Mouse (Mus musculus): ENCODE data around the gene Nicn1.
"Not testable (repeated sequence)": the region's sequence is repeated elsewhere in the genome, so short reads cannot be mapped to it uniquely, and the experiment has no call there.

DNA sequence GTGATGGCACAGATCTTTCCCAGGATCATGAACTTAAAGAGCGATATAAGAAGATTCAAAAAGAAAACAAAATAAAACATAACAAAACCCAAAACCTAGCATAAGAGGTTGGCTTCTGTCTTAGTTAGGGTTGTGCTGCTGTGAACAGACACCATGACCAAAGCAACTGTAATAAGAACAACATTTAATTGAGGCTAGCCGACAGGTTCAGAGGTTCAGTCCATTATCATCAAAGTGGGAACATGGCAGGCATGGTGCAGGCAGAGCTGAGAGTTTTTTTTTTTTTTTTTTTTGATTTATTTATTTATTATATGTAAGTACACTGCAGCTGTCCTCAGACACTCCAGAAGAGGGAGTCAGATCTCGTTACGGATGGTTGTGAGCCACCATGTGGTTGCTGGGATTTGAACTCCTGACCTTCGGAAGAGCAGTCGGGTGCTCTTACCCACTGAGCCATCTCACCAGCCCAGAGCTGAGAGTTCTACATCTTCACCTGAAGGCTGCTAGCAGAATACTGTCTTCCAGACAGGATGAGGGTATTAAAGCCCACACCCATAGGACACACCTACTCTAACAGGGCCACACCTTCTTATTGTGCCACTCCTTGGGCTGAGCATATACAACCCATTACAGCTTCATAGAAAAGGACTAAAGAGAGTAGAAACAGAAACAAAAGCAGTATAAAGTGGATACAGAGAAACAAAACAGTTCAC, 2.5 kb upstream of the Nicn1 start:
- not testable (repeated sequence) for TF ChIP-seq MAX (IDR thresholded peaks at IDR 0.05; ENCODE audit: low read depth); MYOD1 (IDR thresholded peaks at IDR 0.05; ENCODE audit: control insufficient read depth in 1 of 3, insufficient read length in 2 of 3, low read depth in 2 of 3)
